Mouse (Mus musculus) kidney, postnatal 36 days (tissue): ENCODE data around the gene Ntrk2.

Experiments
- DNase-seq, 2 experiments: peaks; one replicate each; pipeline ENCODE4 v3.0.0; 2021 to 2022; ENCODE audit warnings: mixed read lengths in 2 of 2

Gene Ntrk2

GRCm38 (mm10) chr13:58848578-58848977 lies 42.2 kb downstream of the Ntrk2 start:
- no peak for DNase-seq

GRCm38 (mm10) chr13:58853685-58854084 lies 47.3 kb downstream of the Ntrk2 start:
- no peak for DNase-seq

- no peak for DNase-seq
Measured at GRCm38 (mm10) chr13:58866239-58866638, 59.9 kb downstream of the Ntrk2 start.

- DNase-seq: no peak
Measured at GRCm38 (mm10) chr13:58866776-58867435, 60.5 kb downstream of the Ntrk2 start.

- DNase-seq: no peak
Measured at GRCm38 (mm10) chr13:58882468-58882867, 76.1 kb downstream of the Ntrk2 start.

- DNase-seq: no peak
Measured at GRCm38 (mm10) chr13:58882916-58883315, 76.5 kb downstream of the Ntrk2 start.

GRCm38 (mm10) chr13:58886108-58886507 lies 79.7 kb downstream of the Ntrk2 start:
- DNase-seq: no peak

- no peak for DNase-seq
Measured at GRCm38 (mm10) chr13:58896254-58896910, 90.0 kb downstream of the Ntrk2 start.

GRCm38 (mm10) chr13:58899337-58899736 lies 93.0 kb downstream of the Ntrk2 start:
- DNase-seq: no peak

GRCm38 (mm10) chr13:58902313-58902712 lies 95.9 kb downstream of the Ntrk2 start:
- DNase-seq: no peak

GRCm38 (mm10) chr13:58904742-58905735 lies 98.7 kb downstream of the Ntrk2 start:
- no peak for DNase-seq

GRCm38 (mm10) chr13:58911936-58912335 lies 105.6 kb downstream of the Ntrk2 start:
- DNase-seq: no peak

- DNase-seq: no peak
Measured at GRCm38 (mm10) chr13:58912559-58912958, 106.2 kb downstream of the Ntrk2 start.

- DNase-seq: no peak
Measured at GRCm38 (mm10) chr13:58914061-58914814, 107.9 kb downstream of the Ntrk2 start.

- no peak for DNase-seq
Measured at GRCm38 (mm10) chr13:58916348-58916747, 110.0 kb downstream of the Ntrk2 start.

GRCm38 (mm10) chr13:58920241-58920640 lies 113.9 kb downstream of the Ntrk2 start:
- no peak for DNase-seq

- no peak for DNase-seq
Measured at GRCm38 (mm10) chr13:58921255-58921654, 114.9 kb downstream of the Ntrk2 start.

GRCm38 (mm10) chr13:58921705-58922104 lies 115.3 kb downstream of the Ntrk2 start:
- no peak for DNase-seq

- DNase-seq: no peak
Measured at GRCm38 (mm10) chr13:58922174-58922573, 115.8 kb downstream of the Ntrk2 start.

- DNase-seq: no peak
Measured at GRCm38 (mm10) chr13:58923496-58923895, 117.1 kb downstream of the Ntrk2 start.

- DNase-seq: no peak
Measured at GRCm38 (mm10) chr13:58924486-58924885, 118.1 kb downstream of the Ntrk2 start.

GRCm38 (mm10) chr13:58927186-58927585 lies 120.8 kb downstream of the Ntrk2 start:
- no peak for DNase-seq
